Mouse (Mus musculus): ENCODE measurements around the gene Pomc.

- TF ChIP-seq CTCF (IDR thresholded peaks at IDR 0.05; ENCODE audit: low read depth, low read length) = no peak
- TF ChIP-seq POLR2A (IDR thresholded peaks at IDR 0.05; ENCODE audit: extremely low read depth, insufficient read depth, low read length) = no peak
Observed at GRCm38 (mm10) chr12:3905436-3905835, 49.3 kb upstream of the Pomc start.

Data from liver, adult 2 months (tissue).